Mouse (Mus musculus) heart, adult 9 months (tissue): ENCODE measurements around the gene Mrrf.

ENCODE experiments used
- DNase-seq, 2 experiments: peaks; one replicate each; pipeline ENCODE4 v3.0.0; 2022; ENCODE audit warnings: low spot score in 2 of 2

Gene Mrrf

GRCm38 (mm10) chr2:36230967-36231366 lies 94.8 kb downstream of the Mrrf start:
- no peak for DNase-seq

GRCm38 (mm10) chr2:36234526-36235368 lies 98.6 kb downstream of the Mrrf start:
- no peak for DNase-seq

- DNase-seq: peak; percentile 77 to 78
These were observed 99.7 kb downstream of the Mrrf start for GRCm38 (mm10) chr2:36235917-36236316.

DNA sequence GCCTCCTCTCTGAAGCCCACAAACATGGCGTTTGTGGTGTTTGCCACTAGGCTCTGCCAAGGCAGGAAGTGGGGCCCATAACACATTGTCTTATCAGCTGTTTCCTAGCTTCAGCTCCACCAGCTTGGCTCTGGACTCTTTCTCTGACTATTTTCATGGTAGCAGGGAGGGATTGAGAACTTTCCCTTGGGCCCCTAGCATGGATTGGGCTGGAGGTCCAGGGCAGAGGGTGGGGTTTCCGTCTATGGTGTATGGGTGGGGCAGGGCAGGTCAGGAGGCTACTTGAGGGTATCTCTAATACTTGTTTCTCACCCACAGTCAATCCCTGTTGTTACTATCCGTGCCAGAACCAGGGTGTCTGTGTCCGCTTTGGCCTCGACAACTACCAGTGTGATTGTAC lies 100.7 kb downstream of the Mrrf start:
- DNase-seq: no peak

DNA sequence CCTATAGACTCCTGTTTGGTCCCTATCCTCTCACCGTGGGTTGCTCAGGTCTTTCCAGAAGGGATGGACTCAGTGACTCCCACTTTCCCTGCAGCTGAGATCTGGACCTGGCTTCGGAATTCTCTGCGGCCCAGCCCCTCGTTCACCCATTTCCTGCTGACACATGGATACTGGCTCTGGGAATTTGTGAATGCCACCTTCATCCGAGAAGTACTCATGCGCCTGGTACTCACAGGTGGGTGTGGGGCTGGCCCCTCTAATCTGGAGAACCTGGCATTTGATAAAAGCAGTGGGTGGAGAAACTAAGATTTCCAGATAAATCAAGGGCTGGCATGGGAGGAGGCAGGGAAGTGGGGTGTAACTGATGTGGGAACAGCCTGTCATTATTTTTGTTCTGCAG lies 101.4 kb downstream of the Mrrf start:
- DNase-seq: no peak

DNA sequence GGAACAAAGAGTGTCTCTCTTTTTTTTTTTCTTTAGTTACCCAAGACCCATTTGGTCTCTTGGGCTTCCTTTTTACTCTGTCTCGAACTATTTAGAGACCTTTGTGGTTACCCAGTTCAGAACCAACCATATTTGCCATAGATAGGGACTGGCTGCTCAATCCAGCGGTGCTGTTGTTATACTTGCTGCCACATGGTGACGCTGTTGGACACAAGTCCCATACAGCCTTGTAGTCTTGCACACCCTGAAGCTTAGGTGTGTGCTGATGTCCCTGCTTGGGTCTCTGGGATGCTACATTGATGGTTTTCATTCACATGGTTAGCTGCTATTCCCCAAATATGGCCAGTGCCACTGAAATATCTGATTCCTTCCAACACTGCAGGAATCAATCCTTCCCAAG lies 102.3 kb downstream of the Mrrf start:
- no peak for DNase-seq

DNA sequence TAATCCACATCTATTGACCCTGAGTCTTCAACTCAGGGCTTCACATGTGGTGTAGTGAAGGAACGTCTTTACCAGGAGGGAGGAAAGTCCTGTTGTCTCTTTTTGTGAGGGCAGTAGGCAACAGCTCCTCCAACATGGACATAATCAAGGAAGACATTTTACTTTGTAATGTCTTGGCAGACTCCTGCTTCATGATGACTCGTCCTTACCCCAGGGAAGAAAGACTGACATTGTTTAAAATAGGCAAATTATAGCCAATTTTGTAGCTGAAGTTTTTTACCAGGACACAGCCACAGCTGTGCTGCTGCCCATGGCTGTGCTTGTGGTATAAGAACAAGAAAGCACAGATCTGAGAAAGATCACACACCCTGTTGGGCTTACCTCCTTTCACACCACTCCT lies 102.8 kb downstream of the Mrrf start:
- DNase-seq: no peak
